Mouse (Mus musculus): ENCODE measurements at regions not wholly inside any gene's neighbourhood (a gene's known extent, or its start where the extent isn't known, plus 50 kb on each side); places are given as distances from the start of the nearest gene placed in this dataset.

- TF ChIP-seq HCFC1 (IDR thresholded peaks at IDR 0.05; ENCODE audit: low read depth, low read length) (peak; percentile 32), JUN (IDR thresholded peaks at IDR 0.05; ENCODE audit: insufficient read depth, low read depth, low read length) (peak; percentile 92), ZMIZ1 (IDR thresholded peaks at IDR 0.05; ENCODE audit: low read depth, low read length) (peak; percentile 42; the same call in 1 of the 2 replicates), POLR2AphosphoS2 (IDR thresholded peaks at IDR 0.05; ENCODE audit: low read depth, low read length) (no peak), JUND (conservative IDR thresholded peaks at IDR 0.05; ENCODE audit: low read depth, low read length) (peak; percentile 93), USF1 (IDR thresholded peaks at IDR 0.05; ENCODE audit: low read depth, low read length) (no peak), MAZ (IDR thresholded peaks at IDR 0.05; ENCODE audit: low read depth, low read length) (peak; percentile 85; the same call in 1 of the 2 replicates), ZNF384 (IDR thresholded peaks at IDR 0.05; ENCODE audit: low read depth, low read length) (peak; percentile 62), TCF12 (IDR thresholded peaks at IDR 0.05; ENCODE audit: low read depth, low read length) (peak; percentile 97)
Observed at GRCm38 (mm10) chr2:128367266-128368150, 223.5 kb upstream of the Spdye4c start (continued).

DNA sequence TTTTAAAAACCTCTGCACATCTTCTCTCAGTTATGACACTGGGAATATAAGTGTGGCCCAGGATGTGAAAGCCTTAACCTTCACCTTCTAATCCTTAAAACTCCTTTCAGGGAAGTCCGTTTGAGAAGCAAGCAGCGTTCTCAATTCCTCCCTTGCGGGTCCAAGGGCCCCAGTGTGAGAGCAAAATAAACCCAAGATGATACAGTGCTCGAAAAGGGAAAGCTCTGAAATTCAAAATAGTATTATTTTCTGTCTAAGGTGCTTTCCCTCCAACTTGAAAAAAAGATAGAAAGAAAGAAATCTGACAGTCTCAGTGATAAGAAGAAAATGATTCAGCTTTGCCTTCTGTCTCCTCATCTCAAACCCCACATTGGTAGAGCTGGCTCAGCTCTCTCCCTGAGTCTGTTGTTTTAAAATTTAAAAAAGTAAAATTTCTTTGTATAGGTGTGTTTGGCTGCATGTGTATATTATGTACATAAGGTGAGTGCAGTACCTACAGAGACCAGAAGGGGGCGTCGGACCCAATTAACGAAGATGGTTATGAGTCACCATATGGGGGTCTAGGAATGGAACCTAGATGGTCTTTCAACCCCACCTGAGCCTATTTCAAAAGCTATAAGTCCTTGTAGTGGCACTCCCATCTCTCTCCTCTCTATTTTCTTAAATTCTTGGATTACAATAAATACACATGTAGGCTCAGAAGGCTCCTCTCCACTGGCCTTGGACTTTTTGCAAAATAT is 222.3 kb upstream of the Spdye4c start:
- peaks cover 0 to 21% of the 10 kb centered on the region in 2 experiments for H3K36me3 ChIP-seq (replicated peaks in 1 of 2; ENCODE audit: control insufficient read depth in 1 of 2, insufficient read depth in 1 of 2, low read length in 1 of 2)
- H3K9ac ChIP-seq (ENCODE audit: insufficient read depth, low read depth): no peak overlapping the region
- in situ Hi-C loops (cut with MboI; ENCODE audit: low pct_ligation_motif_present, low pct_unique_long_range_greater_than_20kb, low sequenced_read_pairs) (loop anchor here (5.0 kb wide), 1 partner anchor 36 kb away; no protein-coding TSS in a partner anchor), dilution Hi-C loops (cut with MboI; ENCODE audit: extremely low pct_ligation_motif_present, extremely low pct_unique_long_range_greater_than_20kb, low sequenced_read_pairs) (no loop called here)
- peak overlapping the region; percentile 78 for H3K27ac ChIP-seq (ENCODE audit: insufficient read depth, low read depth)
- H3K9me3 ChIP-seq (replicated peaks; ENCODE audit: low read length): peaks cover 24% of the 10 kb centered on the region
- TF ChIP-seq JUN (IDR thresholded peaks at IDR 0.05; ENCODE audit: insufficient read depth, low read depth, low read length) (peak; percentile 72; the same call in 1 of the 2 replicates), ZNF384 (IDR thresholded peaks at IDR 0.05; ENCODE audit: low read depth, low read length) (peak; percentile 92), MXI1 (IDR thresholded peaks at IDR 0.05; ENCODE audit: low read depth, low read length) (no peak), POLR2A (IDR thresholded peaks at IDR 0.05; ENCODE audit: low read depth, low read length) (no peak), TCF12 (IDR thresholded peaks at IDR 0.05; ENCODE audit: low read depth, low read length) (peak; percentile 86), MYC (IDR thresholded peaks at IDR 0.05; ENCODE audit: low read depth, low read length) (0 out of 2 replicates have a peak, but pooled peaks have one; percentile 17), NELFE (IDR thresholded peaks at IDR 0.05; ENCODE audit: low read depth, low read length) (no peak), BHLHE40 (IDR thresholded peaks at IDR 0.05; ENCODE audit: low read depth, low read length) (peak; percentile 89), USF2 (conservative IDR thresholded peaks at IDR 0.05; ENCODE audit: low read depth, low read length) (no peak), USF1 (IDR thresholded peaks at IDR 0.05; ENCODE audit: low read depth, low read length) (no peak), RCOR1 (conservative IDR thresholded peaks at IDR 0.05; ENCODE audit: low read depth, low read length) (peak; percentile 57; the same call in 1 of the 2 replicates), CHD1 (IDR thresholded peaks at IDR 0.05; ENCODE audit: low read depth, low read length) (0 out of 2 replicates have a peak, but pooled peaks have one; percentile 35), IRF4 (IDR thresholded peaks at IDR 0.05; ENCODE audit: low read depth, low read length) (peak; percentile 93), MAFK (IDR thresholded peaks at IDR 0.05; ENCODE audit: insufficient replicate concordance, low read length) (peak; percentile 87), ZKSCAN1 (IDR thresholded peaks at IDR 0.05; ENCODE audit: borderline replicate concordance, low read depth, low read length) (no peak), SMC3 (IDR thresholded peaks at IDR 0.05; ENCODE audit: low read depth, low read length) (peak; percentile 42), CTCF (conservative IDR thresholded peaks at IDR 0.05 in 1 of 2, IDR thresholded peaks at IDR 0.05 in 1 of 2; ENCODE audit: low read depth in 2 of 2, low read length in 2 of 2) (peak; percentile 41 to 61; a peak in 3 of 4 replicates), CHD2 (IDR thresholded peaks at IDR 0.05; ENCODE audit: low read length) (peak; percentile 56; the same call in 1 of the 2 replicates), ELF1 (IDR thresholded peaks at IDR 0.05; ENCODE audit: low read depth, low read length) (no peak), EP300 (IDR thresholded peaks at IDR 0.05; ENCODE audit: low read length) (peak; percentile 94), ETS1 (conservative IDR thresholded peaks at IDR 0.05; ENCODE audit: low read depth, low read length) (peak; percentile 91), MEF2A (IDR thresholded peaks at IDR 0.05; ENCODE audit: borderline replicate concordance, low read depth, low read length) (peak; percentile 96), JUND (conservative IDR thresholded peaks at IDR 0.05; ENCODE audit: low read depth, low read length) (peak; percentile 64; the same call in 1 of the 2 replicates), GABPA (IDR thresholded peaks at IDR 0.05; ENCODE audit: insufficient replicate concordance, low read depth, low read length) (no peak)
- peak; percentile 78 for DNase-seq (ENCODE audit: extremely low read depth)
- no peak overlapping the region for H3K4me3 ChIP-seq (replicated peaks in 1 of 3; ENCODE audit: low read depth in 2 of 3, low read length in 2 of 3, poor library complexity in 1 of 3)
- H3K4me2 ChIP-seq (ENCODE audit: insufficient read depth, low read depth, poor library complexity, severe bottlenecking): peak overlapping the region; percentile 85
- peaks cover 29 to 63% of the 10 kb centered on the region in 2 experiments for H3K4me1 ChIP-seq (ENCODE audit: control insufficient read depth in 1 of 2, insufficient read depth in 2 of 2)
- no peaks in the 10 kb centered on the region for H3K79me2 ChIP-seq (replicated peaks; ENCODE audit: control insufficient read depth, extremely low read depth, insufficient read depth, poor library complexity, severe bottlenecking)
- H3K27me3 ChIP-seq (replicated peaks): no peaks in the 10 kb centered on the region

Data from CH12.LX (cell line).